Mouse (Mus musculus) ES-Bruce4 (cell line): ENCODE results near the gene Fadd.

Experiments used
- CTCF ChIP-seq: IDR thresholded peaks from one replicate; pipeline ENCODE4 v1.8.1; 2011; ENCODE audit warnings: low read depth, low read length
- EP300 ChIP-seq: IDR thresholded peaks from 2 replicates; pipeline ENCODE4 v1.6.1; 2011; ENCODE audit warnings: low read depth, low read length; ENCODE audit not compliant: insufficient read depth
- POLR2A ChIP-seq: IDR thresholded peaks from one replicate; pipeline ENCODE4 v1.8.1; 2011; ENCODE audit warnings: low read length; ENCODE audit not compliant: insufficient read depth

GRCm38 (mm10) chr7:144568091-144568490, 14.2 kb downstream of the Fadd start:
- TF ChIP-seq POLR2A: no peak
- no peak for TF ChIP-seq EP300
- TF ChIP-seq CTCF: no peak
